Mouse (Mus musculus) neural tube, embryonic 15.5 days (tissue): ENCODE measurements around the gene Tlr3. TPM values are rescaled to one million over a fixed set of nuclear protein-coding genes. Genes with fewer than 3 reads are reported as not detected.

Experiments
- ATAC-seq: fragments of 200-750 bp; cut with Nextera tagmentation; 2 replicates; pipeline ENCODE4 v1.8.0; 2017; ENCODE audit warnings: mild to moderate bottlenecking, moderate TSS enrichment, moderate library complexity; ENCODE audit not compliant: low FRiP score
- H3K27ac ChIP-seq: fragments of 300-500 bp; sonication (generic); replicated peaks from 2 replicates; pipeline ENCODE4 v1.5.1; 2015; ENCODE audit warnings: mild to moderate bottlenecking, inconsistent platforms
- H3K27me3 ChIP-seq: fragments of 300-500 bp; sonication (generic); replicated peaks from 2 replicates; pipeline ENCODE4 v1.6.1; 2015; ENCODE audit warnings: inconsistent platforms
- H3K36me3 ChIP-seq: fragments of 300-500 bp; sonication (generic); 2 replicates; pipeline ENCODE4 v1.6.1; 2015; ENCODE audit warnings: inconsistent platforms
- H3K4me1 ChIP-seq: fragments of 300-500 bp; sonication (generic); 2 replicates; pipeline ENCODE4 v1.6.1; 2015; ENCODE audit warnings: inconsistent platforms
- H3K4me2 ChIP-seq: fragments of 300-500 bp; sonication (generic); 2 replicates; pipeline ENCODE4 v1.6.1; 2015; ENCODE audit warnings: inconsistent platforms, mild to moderate bottlenecking, moderate library complexity
- H3K4me3 ChIP-seq: fragments of 300-500 bp; sonication (generic); replicated peaks from 2 replicates; pipeline ENCODE4 v1.5.1; 2015; ENCODE audit warnings: mild to moderate bottlenecking, inconsistent platforms
- H3K9ac ChIP-seq: fragments of 300-500 bp; sonication (generic); replicated peaks from 2 replicates; pipeline ENCODE4 v1.6.1; 2015; ENCODE audit warnings: mild to moderate bottlenecking, inconsistent platforms
- H3K9me3 ChIP-seq: fragments of 300-500 bp; sonication (generic); replicated peaks from 2 replicates; pipeline ENCODE4 v1.6.1; 2016; ENCODE audit warnings: inconsistent platforms
- WGBS: fragments of 180-500 bp; shearing (Covaris S2); methylation state at CpG from one replicate; pipeline ENCODE4 v1.1.7; 2015; ENCODE audit warnings: mixed read lengths; 5-methylcytosine and 5-hydroxymethylcytosine counted together
- polyA plus RNA-seq: library from polyadenylated mRNA; unstranded; fragments of >200 nt; fragmentation: Nextera tagmentation; extraction: Ambion mirVana; gene quantifications from 2 replicates; pipeline ENCODE4 v1.2.1, GENCODE M21; 2015

Tlr3 gene
- 0.84 and 1.5 TPM in 2 replicates for polyA plus RNA-seq

DNA sequence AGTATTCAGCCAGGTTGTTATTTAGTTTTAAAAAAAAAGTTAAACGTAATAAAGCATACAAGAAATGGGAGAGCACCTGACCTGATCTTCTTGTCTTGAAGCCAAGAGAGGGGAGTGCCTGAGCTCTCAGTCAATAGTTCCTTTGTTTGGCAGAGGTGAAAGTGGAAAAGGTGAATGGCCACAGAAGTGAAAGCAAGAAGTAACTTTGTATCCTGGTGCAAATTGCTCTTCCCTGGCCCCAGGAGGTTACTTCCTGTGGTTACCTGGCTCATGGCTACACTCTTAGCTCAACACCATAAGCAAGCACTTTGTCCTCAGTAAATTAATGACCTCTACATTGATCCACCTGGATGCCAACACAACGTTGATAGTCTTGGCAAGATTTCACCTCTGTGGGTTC lies at the start of gene Tlr3:
Gene Tlr3, minus strand, starts transcription at position 199 of the 400 bp plus-strand sequence.
- Histone ChIP-seq H3K27me3 (no peaks in the 10 kb centered on the region), H3K9ac (0 out of 2 replicates have a peak within 1 kb of the TSS, but pooled peaks have one; percentile 26), H3K4me3 (peak within 1 kb of the TSS; percentile 35), H3K4me2 (peak within 1 kb of the TSS; percentile 57), H3K4me1 (peaks cover 3% of the 10 kb centered on the region; the same call in 1 of the 2 replicates), H3K9me3 (no peaks in the 10 kb centered on the region), H3K36me3 (no peaks in the 10 kb centered on the region), H3K27ac (peak within 1 kb of the TSS; percentile 58; the same call in 1 of the 2 replicates)
- ATAC-seq, result no peak
- 71% methylated on average over 2 of the region's 2 CpGs for WGBS

DNA sequence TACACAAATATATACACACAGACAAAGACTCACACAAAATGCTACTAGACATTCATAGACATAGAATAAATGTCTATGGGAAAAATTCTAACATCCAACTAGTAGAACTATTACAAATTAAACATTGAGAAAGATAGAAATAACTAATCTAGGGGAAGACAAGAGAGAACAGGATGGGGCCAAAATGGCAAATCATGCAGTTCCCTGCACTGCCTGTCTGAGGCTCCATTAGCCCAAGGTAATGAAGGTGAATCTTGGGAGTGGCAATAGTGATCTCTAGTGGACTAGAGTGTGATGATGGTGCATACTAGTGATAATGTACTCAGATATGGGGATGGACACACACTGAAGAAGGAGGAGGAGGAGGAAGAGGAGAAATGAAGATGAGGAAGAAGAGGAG lies 47.0 kb upstream of the Tlr3 start:
- Histone ChIP-seq H3K36me3 (no peaks in the 10 kb centered on the region), H3K9ac (no peak overlapping the region), H3K4me3 (no peak overlapping the region), H3K27me3 (no peaks in the 10 kb centered on the region), H3K9me3 (no peaks in the 10 kb centered on the region), H3K4me2 (no peak overlapping the region), H3K27ac (no peak overlapping the region), H3K4me1 (0 out of 2 replicates have a peak, but pooled peaks cover 3% of the 10 kb centered on the region)
- ATAC-seq, result no peak

DNA sequence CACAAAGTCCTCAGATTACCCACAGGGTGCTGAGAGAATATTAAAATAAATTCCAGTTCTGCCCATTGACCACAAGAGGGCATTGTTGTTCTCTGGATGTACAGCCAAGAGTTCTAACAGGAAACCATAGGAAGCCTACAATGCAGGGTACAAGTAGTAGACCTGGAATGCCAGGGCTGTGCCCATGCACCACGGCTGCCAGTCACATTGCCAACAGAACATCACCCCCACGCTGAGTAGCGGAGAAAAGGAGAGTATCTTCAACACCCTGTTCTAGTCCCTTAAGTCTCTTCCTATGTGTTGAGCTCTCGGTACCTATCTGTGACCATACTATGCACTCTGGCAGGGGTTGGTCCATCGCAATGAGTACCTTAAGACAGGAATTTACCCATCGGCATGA lies 43.5 kb upstream of the Tlr3 start:
- H3K4me2 ChIP-seq, result no peak overlapping the region
- H3K4me1 ChIP-seq, result 0 out of 2 replicates have a peak, but pooled peaks cover 3% of the 10 kb centered on the region
- peak; percentile 87 for ATAC-seq
- no peak overlapping the region for H3K4me3 ChIP-seq
- WGBS, result 67% methylated on average over 6 of the region's 6 CpGs
- no peaks in the 10 kb centered on the region for H3K9me3 ChIP-seq
- H3K27me3 ChIP-seq, result no peaks in the 10 kb centered on the region
- H3K27ac ChIP-seq, result no peak overlapping the region
- no peaks in the 10 kb centered on the region for H3K36me3 ChIP-seq
- H3K9ac ChIP-seq, result no peak overlapping the region

DNA sequence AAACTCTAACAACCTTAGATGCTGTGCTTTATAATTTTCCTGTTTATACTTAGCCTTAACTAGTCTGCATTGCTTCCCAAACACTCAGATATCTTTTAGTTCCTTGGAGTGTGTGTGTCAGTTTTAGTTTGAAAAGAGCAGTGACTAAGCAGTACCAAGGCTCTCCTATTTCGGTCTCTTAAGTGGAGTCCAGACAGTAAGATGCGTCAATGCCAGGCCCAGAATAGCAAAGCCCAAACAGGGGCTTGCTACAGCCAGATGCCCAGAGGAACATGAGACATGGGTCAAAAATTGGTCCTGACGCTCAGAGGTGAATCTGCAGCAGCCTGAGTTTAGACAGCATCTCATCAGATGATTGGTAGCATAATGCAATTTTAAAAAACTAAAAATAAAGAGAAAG lies 41.2 kb upstream of the Tlr3 start:
- no peak for ATAC-seq
- Histone ChIP-seq H3K4me3 (no peak overlapping the region), H3K36me3 (no peaks in the 10 kb centered on the region), H3K9me3 (no peaks in the 10 kb centered on the region), H3K4me1 (no peaks in the 10 kb centered on the region), H3K9ac (no peak overlapping the region), H3K4me2 (no peak overlapping the region), H3K27ac (no peak overlapping the region), H3K27me3 (no peaks in the 10 kb centered on the region)
- WGBS, result 88% methylated on average over 3 of the region's 3 CpGs

DNA sequence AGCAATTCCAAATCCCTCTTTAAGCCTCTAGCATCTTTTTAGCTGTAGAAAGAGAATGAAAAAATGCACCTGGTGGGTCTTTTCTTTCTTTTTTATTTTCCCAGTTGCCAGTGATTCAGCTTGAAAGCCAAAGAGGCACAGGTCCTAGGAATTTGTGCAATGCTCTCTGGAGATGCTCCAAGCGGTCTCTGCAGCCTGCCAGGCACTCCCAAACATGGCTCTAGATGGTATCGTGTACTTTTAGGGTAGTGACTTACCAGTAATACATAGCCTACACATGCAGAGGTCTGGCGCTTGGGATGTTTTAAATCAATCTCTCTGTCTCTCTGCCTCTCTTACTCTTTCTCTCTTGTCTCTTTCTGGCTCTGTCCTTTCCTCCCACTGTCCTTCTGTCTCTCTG lies 38.0 kb upstream of the Tlr3 start:
- Histone ChIP-seq H3K27me3 (no peaks in the 10 kb centered on the region), H3K36me3 (no peaks in the 10 kb centered on the region), H3K4me2 (no peak overlapping the region), H3K4me1 (no peaks in the 10 kb centered on the region), H3K9me3 (no peaks in the 10 kb centered on the region), H3K9ac (no peak overlapping the region), H3K4me3 (no peak overlapping the region), H3K27ac (no peak overlapping the region)
- WGBS, result 87% methylated on average over 3 of the region's 3 CpGs
- ATAC-seq, result no peak

DNA sequence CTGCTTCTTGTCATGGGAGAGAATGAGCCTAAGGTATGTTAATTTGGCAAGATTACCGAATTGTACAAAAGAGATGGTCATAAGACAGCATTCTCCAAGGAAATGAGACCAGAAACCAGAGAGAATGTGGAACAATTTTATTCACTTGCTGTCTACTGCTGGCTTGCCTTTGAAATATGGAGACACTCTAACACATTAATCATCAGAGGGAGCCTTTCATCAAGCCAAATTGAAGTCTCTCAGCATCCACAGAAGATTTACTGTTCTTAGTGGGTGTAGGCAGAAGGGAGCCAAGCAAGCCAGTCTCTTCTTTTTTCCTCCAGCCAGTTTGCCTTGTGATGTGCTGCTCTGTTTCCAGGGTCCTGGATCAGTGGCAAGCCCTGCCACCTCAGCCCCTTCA lies 37.4 kb upstream of the Tlr3 start:
- 62% methylated on average over 1 of the region's 1 CpGs for WGBS
- Histone ChIP-seq H3K9me3 (no peaks in the 10 kb centered on the region), H3K36me3 (no peaks in the 10 kb centered on the region), H3K4me3 (no peak overlapping the region), H3K4me2 (no peak overlapping the region), H3K27me3 (no peaks in the 10 kb centered on the region), H3K4me1 (no peaks in the 10 kb centered on the region), H3K27ac (no peak overlapping the region), H3K9ac (no peak overlapping the region)
- ATAC-seq, result no peak; the same call in 1 of the 2 replicates

DNA sequence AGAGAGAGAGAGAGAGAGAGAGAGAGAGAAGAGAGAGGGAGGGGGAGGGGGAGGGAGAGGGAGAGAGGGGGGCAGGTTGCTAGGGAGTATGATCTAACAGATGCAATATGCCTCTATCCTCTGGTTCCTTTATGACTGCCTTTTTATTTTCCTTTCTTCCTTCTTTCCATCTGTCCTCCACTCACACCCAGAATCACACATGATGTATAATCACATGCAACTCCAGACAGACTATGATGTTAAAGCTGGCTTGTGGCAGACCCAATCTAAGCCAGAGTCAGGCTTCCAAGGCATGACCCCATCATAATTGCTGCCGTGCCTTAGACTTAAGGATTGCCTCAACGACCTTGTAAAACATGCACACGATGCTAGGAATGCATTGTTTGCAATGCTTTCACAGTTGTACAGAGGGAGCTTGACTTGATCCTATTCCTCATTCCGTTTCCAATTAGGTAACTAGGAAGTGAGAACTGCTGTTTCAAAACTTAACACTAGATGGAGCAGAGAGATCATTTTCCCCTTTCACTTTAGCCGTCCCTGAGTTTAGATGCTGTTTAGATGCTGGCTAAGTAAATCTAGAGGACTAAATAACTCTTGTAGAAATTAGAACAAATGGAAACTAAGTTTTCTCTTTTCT lies 28.1 kb upstream of the Tlr3 start:
- no peak overlapping the region for H3K4me3 ChIP-seq
- H3K27ac ChIP-seq, result no peak overlapping the region; the same call in 1 of the 2 replicates
- H3K4me2 ChIP-seq, result peak overlapping the region; percentile 39
- H3K9ac ChIP-seq, result 0 out of 2 replicates have a peak overlapping the region, but pooled peaks have one; percentile 14
- H3K9me3 ChIP-seq, result no peaks in the 10 kb centered on the region
- 4% methylated on average over 5 of the region's 5 CpGs for WGBS
- no peaks in the 10 kb centered on the region for H3K27me3 ChIP-seq
- ATAC-seq, result peak; percentile 83
- no peaks in the 10 kb centered on the region for H3K36me3 ChIP-seq
- H3K4me1 ChIP-seq, result peaks cover 4% of the 10 kb centered on the region; the same call in 1 of the 2 replicates

DNA sequence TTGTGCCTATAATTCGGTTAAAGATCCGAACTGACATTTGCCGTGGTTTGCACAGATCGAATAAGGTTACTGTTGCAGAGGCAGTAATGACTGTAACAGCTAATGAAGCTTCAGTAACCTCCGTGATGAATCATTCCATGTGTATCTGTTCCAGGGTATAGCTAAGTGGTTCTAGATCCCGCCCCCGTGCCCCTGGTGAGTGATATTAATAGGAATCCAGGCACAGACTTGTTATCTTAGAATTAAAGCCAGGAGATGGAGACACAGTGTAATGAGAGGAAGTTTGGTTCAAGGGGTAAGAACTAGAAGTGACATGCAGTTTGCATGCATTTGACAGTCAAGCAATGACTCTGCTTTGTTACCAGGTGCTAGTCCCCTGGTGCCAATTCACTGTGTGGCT lies 9.3 kb upstream of the Tlr3 start:
- Histone ChIP-seq H3K36me3 (no peaks in the 10 kb centered on the region), H3K4me2 (no peak overlapping the region), H3K9me3 (no peaks in the 10 kb centered on the region), H3K4me1 (no peaks in the 10 kb centered on the region), H3K27ac (no peak overlapping the region), H3K27me3 (no peaks in the 10 kb centered on the region), H3K9ac (no peak overlapping the region), H3K4me3 (no peak overlapping the region)
- no peak for ATAC-seq
- 95% methylated on average over 7 of the region's 7 CpGs for WGBS

DNA sequence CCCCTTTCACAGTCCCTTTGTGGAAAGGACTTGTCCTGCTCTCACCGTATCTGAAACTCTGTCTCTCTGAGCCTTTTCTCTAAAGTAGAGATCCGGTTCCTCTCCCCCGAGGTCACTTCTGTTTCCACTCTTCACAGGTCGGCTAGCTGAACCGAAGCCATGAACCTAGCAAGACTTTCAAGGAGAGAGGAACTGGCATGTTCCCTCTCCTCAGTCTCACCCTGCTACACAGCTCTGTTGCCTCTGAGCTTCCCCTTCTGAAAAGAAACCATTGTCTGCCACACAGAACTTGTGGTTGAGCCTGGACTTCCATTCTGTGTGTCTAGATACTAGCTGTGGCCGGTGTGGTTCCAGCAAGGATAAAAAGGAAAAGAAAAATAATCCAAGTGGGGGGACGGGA lies 4.1 kb upstream of the Tlr3 start:
- Histone ChIP-seq H3K4me3 (no peak overlapping the region), H3K4me1 (peaks cover 3% of the 10 kb centered on the region; the same call in 1 of the 2 replicates), H3K27ac (no peak overlapping the region), H3K9ac (no peak overlapping the region), H3K9me3 (no peaks in the 10 kb centered on the region), H3K4me2 (no peak overlapping the region), H3K36me3 (no peaks in the 10 kb centered on the region), H3K27me3 (no peaks in the 10 kb centered on the region)
- WGBS, result 87% methylated on average over 7 of the region's 7 CpGs
- no peak for ATAC-seq

DNA sequence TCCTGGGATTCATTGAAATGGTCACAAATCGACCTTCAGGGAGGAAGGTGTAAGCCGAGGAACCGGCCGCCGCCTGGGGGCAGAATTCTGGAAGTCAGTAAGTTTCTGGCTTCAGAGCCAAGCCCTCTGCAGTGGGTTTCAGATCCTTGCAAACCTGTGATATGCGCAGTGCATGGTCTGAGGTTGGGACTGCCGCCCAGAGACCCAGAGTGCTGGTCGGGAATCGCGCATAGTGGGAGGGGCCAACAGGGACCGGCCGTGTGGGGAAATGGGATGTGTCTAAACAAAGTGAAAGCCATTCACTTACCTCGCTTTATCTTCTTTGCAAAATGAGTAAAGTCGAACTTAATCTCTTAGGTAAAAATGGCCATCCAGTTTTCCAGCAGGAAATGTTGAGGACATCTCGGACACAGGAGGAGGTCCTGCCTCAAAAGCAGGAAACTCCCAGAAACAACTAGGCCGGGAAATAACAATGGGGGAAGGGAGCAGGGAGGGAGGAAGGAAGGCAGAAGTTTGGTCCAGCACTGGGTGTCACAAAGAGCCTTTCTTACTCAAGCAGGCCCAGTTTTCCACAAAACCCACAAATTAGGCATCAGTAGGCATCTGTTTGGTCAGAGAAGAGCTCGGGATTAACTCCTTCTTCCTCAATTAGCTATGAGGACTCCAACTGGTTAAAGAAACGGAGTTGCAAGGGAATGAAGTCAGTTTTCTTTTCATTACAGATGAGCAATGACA lies 567 bp downstream of the Tlr3 start:
- H3K27me3 ChIP-seq, result no peaks in the 10 kb centered on the region
- H3K27ac ChIP-seq, result peak overlapping the region; percentile 58; the same call in 1 of the 2 replicates
- H3K4me1 ChIP-seq, result peaks cover 3% of the 10 kb centered on the region; the same call in 1 of the 2 replicates
- H3K9ac ChIP-seq, result 0 out of 2 replicates have a peak overlapping the region, but pooled peaks have one; percentile 26
- H3K4me3 ChIP-seq, result peak overlapping the region; percentile 35
- 12% methylated on average over 18 of the region's 18 CpGs for WGBS
- peak overlapping the region; percentile 57 for H3K4me2 ChIP-seq
- peak; percentile 83 for ATAC-seq
- H3K9me3 ChIP-seq, result no peaks in the 10 kb centered on the region
- no peaks in the 10 kb centered on the region for H3K36me3 ChIP-seq

DNA sequence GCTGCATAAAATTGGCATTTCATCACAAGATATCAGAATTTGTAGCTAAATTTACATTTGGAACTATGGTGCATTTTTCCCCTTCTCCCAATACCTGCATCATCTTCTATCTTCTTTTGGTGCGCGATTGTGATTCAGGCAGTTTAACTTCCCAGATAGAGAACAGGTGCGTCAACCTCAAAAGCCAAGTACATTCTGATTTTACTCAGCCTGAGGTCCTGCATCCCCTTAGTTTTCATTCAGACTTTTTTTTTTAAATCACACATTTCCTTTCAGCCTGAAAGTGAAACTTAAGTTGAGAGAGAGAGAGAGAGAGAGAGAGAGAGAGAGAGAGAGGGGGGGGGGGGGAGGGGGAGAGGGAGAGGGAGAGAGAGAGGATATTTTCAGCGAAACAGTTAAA lies 1.2 kb downstream of the Tlr3 start:
- no peak for ATAC-seq
- WGBS, result 61% methylated on average over 4 of the region's 4 CpGs
- Histone ChIP-seq H3K27ac (peak overlapping the region; percentile 58; the same call in 1 of the 2 replicates), H3K9me3 (no peaks in the 10 kb centered on the region), H3K36me3 (no peaks in the 10 kb centered on the region), H3K27me3 (no peaks in the 10 kb centered on the region), H3K4me1 (peaks cover 3% of the 10 kb centered on the region; the same call in 1 of the 2 replicates), H3K4me2 (peak overlapping the region; percentile 57), H3K4me3 (peak overlapping the region; percentile 35), H3K9ac (no peak overlapping the region)

DNA sequence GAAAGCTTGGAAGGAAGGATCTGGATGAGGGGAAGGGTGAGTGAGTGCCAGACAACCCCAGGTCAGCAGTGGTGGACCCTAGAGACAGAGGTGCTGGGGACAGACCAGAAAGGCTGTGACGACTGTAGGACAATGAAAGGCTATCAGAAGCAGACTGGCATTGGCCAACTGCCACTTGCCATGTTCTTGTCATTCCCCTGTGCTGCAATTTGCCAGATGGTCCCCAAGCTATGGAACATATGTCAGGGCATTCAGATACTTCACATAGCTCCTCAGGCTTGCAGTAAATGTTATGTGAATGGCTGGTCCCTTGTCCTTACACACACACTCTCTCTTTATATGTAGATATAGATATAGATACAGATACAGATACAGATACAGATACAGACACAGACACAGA lies 27.6 kb downstream of the Tlr3 start:
- Histone ChIP-seq H3K27ac (no peak overlapping the region), H3K4me2 (no peak overlapping the region), H3K27me3 (no peaks in the 10 kb centered on the region), H3K9ac (no peak overlapping the region), H3K36me3 (no peaks in the 10 kb centered on the region), H3K9me3 (no peaks in the 10 kb centered on the region), H3K4me1 (peaks cover 17% of the 10 kb centered on the region), H3K4me3 (no peak overlapping the region)
- 29% methylated on average over 1 of the region's 1 CpGs for WGBS
- no peak for ATAC-seq
